Mouse (Mus musculus) cerebellum, postnatal 36 days (tissue): ENCODE data around the gene Kcnk4.

Experiments used
- DNase-seq, 2 experiments: peaks; one replicate each; pipeline ENCODE4 v3.0.0; 2021 to 2022; ENCODE audit warnings: mixed read lengths in 2 of 2

Kcnk4 gene

DNA sequence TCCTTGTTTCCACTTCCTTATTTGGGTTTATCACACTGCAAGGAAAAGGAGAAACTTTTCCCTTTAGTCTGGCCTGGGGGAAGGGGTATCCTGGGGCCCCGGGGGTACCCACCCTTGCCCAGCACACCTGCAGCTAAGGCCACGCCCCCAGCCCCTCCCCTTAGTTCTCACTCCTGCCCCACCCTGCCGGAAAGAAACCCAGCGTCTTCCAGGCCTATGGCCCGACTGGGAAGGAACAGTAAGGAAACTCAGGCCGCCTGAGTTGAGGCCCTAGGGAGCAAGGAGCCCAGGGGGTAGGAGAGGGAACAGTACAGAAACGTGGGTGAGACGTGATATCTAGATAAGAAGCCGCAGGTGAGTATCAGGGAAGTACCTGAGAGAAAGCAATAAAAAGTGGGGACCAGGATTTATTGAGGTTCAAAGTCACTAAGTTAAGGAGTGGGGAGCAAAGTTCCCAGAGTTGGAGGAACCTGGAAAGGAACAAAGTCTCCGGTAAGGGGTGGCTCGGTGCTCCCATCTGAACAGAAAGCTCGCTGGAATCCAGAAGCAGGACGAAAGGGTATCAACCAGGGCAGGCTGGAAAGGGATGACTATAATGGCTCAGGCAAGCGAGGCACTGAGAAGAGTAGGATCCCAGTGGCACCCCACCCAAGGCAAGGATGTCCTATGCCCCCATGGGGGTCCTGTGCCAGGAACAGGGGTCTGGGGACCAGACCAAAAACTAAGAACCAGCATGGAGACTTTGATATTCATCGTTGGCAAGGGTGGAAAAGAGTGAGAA lies 34.4 kb upstream of the Kcnk4 start:
- DNase-seq: no peak

DNA sequence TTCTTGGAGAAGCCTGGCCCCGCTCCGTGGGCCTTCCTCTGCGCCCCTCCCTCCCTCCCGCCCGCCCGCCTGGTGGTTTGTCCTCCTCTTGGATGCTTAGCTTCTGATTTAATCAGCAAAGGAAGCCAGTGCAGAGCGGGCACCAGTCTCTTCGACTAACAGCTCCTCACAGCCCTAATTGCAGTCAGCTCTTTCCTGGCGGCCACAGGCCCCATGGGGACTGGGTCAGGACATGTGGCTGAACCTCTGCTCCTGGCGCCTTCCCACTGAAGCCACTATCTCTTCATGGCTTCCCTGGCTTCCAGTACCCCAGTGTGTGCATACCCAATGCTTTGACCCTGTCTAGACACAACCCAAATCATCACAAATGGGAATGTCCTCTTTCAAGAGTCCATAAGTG lies 22.1 kb upstream of the Kcnk4 start:
- DNase-seq: no peak

DNA sequence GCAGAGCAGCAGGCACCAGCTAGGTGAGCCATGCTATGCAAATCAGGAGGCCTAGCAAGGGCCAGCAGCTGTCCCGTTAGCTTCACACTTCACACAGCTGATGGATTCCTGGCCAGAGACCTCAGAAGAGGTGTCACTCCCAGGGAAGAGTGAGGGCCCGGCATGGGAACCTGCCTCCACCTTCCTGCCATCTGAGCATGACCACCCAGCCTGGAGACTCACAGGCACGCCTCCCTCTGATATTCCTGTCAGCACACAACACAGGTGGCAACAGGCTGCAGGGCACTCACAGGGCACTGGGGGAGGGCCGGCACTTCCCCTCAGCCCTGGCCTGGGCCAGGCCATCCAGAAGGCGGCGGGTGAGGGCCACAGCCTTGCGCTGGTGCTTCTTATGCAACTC lies 21.1 kb upstream of the Kcnk4 start:
- DNase-seq: no peak

DNA sequence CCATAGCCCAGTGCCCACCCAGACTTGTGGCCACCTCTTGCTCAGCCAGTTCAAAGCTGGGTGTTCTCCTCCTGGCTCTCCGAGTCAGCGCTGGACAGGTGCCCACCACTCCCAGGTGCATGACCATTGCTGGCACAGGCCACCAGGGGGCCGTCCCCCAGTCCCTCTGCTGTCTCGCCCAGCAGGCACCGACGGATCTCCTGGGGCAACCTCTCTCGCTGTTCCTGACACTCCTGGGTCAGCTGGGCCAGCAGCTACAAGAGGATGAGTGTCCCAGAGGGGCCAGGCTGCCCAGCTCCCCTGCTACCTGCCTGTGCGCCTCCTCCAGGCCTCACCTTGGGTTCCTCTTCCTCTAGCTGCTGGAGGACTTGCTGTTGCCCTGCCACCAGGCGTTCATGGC lies 19.7 kb upstream of the Kcnk4 start:
- peak in 1 of 2 experiments; percentile 47 for DNase-seq

DNA sequence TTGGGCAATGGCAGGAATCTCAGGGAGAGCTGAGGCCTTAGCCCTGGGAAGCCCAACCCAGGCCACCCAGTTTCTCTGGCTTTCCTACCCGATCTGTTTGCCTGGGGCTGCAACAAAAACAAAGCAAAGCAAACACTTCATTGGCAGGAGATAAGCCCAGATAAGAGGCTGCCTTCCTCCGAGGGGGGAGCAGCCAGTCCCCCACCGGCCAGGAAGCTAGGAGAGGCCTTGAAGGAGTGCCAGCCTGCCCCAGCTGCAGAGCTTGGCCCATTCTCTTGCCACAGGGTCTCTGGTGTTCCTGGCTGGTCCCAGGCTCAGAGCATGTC lies 18.4 kb upstream of the Kcnk4 start:
- DNase-seq: peak in 1 of 2 experiments; percentile 22

DNA sequence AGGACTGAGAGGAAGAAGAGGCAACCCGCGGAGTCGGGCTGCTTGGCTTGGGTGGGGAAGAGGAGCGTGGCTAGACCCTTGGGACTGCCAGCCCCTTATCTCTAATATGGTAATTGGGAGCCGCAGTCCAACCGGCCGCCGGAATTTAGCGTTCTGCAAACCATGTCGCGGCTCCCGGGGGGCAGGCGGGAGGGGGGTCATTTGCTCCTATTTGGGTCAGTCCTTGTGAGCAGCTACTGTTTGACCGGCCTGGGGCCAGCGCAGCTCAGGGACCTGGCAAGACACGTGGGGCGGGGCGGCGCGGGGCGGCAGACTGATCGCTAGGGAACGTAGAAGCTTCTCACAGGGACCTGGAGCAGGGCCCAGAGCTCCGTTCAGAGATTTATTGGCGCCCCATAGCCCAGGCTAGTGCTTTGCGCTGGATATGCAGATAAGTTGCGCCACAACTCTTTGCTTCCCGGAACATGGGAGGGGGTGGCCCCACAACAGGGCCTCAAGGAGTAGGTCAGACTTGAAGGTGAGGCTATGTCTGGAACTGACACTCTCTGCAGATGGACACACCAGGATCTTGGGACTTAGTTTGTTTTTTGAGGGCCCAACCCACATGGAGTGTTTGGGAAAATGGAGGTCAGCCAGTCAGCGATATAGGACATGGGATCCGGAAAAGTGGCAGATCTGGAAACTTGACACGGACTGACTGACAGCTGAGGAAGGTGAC lies 17.8 kb upstream of the Kcnk4 start:
- peak; percentile 69 to 79 for DNase-seq

DNA sequence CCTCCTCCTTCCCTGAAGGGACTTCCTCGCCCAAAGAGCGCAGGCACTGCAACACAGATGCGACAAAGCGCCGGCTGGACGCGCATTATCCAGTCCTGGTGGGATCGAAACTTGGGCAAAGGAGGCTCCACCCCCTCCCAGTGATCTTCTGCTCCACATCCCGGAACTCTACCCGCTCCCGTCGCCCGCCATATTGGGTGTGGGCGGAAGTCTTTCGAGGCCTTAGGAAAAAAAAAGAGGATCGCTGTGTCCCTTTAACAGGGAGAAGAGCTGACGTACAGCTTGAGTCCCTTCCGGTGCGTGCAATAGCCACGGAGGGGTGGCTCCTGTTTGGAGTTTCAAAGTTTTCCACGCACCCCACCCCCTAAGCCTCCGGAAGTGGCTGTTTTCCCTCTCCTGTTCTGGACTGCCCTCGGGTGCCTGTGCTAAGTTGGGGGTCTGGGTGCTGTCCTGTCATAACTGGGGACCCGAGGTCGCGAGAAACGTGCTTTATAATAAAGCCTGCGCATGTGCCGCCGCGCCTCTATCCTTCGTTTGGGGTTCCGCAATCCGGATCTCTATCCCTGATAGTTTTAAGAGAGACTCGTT lies 17.2 kb upstream of the Kcnk4 start:
- DNase-seq: peak; percentile 92 to 93

DNA sequence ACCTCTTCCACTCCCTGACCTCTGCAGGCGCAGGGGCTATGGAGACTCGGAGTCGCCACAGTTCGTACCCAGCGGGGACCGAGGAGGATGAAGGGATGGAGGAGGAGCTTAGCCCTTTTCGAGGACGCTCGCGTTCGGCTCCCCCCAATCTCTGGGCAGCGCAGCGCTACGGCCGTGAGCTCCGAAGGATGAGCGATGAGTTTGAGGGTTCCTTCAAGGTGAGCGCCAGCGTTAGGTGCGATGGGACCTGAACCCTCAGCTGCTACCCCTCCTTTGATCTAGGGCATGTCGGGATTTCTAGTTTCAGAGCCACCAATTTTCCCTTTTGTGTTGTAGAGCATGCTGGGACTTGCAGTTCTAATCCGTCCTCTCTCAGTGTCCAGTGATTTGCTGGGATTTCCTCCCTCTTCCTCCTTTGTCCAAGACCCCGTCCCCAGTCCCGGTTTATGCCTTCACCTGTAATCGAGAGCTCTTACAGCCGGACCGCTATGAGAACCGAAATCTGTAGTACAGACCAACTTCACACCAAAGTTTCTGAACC lies 16.4 kb upstream of the Kcnk4 start:
- peak; percentile 56 to 69 for DNase-seq

DNA sequence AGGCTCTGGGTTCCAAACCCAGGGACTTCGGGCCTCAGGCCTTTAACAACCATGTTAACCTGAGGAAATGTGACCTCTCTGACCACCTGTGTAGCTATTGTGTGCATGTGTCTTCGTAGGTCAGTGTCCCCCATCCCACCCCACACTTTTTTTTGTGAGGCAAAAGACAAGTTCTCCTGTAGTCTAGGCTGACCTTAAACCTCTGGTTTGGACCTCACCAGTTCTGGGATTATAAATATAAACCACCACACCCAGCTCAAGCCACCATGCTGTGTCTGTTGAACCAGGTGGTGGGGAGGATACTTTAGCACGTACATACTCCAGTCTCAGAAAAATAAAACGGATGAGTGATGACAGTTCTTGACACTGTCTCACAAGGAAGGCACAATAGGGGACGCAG lies 15.6 kb upstream of the Kcnk4 start:
- DNase-seq: no peak

DNA sequence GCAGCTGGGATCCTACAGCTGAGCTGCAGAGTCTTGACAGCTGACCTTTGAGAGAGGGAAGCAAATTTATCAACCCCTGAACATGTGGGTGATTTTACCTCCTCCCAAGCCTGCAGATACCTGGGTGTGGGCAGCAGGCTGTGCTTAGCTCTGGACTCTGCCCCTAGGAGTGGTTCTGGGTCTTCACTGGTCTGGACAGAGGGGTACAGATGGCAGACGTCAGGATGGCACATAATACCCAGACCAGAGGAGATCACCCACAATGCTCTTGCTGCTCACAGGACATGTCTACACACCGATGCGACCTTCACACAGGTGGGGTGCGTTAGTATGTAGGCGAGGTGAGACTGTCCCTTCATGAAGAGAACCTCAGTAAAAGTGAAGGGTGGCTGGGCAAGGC lies 15.2 kb upstream of the Kcnk4 start:
- DNase-seq: no peak

DNA sequence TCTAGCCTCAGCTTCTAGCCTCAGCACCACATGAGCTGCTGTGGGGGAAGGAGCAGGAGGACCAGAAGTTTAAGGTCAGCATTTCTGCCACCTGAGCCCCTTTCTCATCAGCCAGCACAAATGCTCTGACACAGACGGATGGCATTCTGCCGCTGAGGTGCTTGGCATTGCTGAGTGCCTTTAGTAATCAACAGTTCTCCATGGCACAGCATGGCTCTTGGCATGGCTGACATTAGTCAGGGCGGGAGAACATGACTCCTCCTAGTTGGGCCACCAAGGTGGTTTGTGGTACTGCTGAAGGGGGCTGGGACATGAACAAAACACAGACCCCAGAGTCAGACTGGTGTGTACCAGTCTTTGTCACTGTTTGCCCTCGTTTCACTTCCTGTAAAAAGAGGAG lies 13.9 kb upstream of the Kcnk4 start:
- peak; percentile 80 to 84 for DNase-seq

DNA sequence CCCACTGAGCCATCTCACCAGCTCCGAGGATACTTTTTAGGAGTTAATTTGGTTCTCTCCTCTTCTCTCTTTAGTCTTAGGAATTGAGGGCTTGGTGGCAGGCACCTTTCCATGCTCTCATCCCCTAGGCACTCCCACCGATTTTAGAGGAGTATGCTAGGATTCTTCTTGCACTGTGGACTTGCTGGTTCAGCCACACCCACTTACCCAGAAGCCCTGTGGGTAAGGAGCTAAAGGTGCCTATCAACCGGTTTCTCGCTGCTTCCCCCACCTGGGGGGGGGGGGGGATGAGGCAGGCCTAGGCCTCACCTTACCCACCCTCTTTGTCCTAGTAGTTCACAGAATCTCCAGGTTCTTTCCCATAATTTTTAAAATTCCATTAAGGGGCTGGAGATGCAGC lies 13.4 kb upstream of the Kcnk4 start:
- DNase-seq: no peak

DNA sequence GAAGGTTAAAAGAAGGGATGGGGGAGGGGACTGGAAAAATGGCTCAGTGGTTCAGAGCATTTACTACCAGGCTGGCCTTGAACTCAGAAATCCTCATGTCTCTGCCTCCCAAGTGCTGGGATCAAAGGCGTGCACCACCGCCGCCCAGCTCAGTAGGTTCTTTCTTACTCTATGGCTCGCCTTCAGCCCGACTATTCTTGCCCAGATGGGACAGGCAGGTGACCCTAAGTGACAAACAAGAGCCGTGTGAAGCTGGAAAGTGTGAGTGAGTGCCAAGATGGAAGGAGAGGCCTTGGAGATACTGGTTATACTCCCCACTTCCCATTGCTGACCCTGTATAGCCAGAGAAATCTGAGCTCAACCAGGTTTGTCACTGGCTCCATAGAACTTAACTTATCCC lies 9.4 kb upstream of the Kcnk4 start:
- no peak for DNase-seq

DNA sequence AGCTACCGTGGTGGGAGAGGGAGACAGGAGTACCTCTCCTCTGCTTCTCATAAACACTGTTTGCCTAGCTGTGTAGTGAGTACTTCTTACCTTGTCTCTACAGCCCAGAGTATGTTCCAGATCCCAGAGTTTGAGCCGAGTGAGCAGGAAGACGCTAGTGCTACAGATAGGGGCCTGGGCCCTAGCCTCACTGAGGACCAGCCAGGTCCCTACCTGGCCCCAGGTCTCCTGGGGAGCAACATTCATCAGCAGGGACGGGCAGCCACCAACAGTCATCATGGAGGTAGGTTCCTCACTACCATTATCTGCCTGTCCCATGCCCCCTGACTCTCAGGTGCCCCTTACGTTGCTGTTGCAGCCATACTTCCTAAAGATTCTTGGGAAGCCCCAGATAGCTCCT lies 8.4 kb upstream of the Kcnk4 start:
- DNase-seq: no peak

DNA sequence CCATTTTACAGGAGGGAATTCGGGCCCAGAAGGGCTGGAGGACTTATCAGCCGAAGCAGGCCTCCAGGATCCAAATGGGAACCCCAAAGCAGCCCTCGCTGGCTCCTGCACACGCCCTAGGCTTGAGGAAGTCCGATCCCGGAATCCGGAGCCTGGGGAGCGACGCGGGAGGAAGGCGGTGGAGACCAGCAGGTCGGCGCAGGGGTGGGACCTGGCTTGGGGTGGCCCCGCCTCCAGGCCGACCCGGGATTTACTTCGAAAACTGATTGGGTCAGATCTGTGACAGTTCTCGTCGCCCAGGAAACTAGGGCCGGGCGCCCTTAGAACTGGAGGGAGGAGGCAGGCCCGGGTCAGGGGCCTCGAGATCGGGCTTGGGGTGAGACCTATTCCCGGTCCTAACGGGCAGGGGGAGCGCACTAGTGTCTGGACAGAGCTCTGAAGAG lies 8.0 kb upstream of the Kcnk4 start, which contains the start of gene Gpr137:
Gene Gpr137 (minus strand): TSS at position 232 of the 443 bp plus-strand sequence.
- DNase-seq: peak; percentile 90 to 94

DNA sequence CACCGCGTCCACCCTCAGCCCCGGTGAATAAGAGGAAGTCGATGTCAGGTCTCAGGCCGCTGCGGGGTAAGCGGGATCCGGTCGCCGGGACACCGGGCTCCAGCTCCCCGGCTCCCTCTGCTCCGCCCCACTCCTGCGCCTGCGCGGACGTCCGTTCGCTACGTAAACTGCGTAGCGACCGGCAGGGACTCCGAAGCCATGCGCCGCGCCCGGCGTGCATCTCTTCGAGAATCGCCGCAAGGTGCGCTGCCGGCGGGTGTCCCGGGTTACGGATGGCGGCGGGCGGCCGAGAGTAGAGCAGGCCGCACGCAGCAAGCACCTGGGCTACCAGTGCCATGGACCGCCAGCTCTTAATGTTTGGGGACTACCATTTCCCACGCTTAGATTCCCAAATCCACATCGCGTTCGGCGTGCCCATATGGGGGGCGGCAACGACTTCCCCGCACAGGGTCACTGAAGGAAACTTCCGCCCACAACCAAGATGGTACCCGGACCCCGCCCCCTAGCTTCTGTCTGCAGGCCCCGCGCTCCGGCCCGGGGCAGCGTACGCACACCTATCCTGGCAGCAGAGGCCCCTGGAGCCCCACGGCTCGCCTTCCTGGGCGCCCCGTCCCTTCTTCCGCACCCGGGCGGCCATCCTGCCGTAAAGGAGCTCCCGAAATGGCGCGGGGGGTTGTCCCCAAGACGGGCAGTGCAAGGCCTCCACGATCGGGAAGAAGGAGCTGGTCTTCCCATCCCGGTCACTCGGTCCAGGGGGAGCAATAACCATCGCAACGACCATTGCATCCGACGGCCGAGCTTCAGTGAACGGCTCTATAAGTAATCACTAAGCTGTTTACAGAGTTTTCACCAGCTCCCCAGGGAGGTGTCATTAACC lies 7.3 kb upstream of the Kcnk4 start, which contains the start of gene Bad:
Gene Bad (plus strand): TSS at position 490 of the 877 bp plus-strand sequence.
- DNase-seq: peak; percentile 93 to 95

DNA sequence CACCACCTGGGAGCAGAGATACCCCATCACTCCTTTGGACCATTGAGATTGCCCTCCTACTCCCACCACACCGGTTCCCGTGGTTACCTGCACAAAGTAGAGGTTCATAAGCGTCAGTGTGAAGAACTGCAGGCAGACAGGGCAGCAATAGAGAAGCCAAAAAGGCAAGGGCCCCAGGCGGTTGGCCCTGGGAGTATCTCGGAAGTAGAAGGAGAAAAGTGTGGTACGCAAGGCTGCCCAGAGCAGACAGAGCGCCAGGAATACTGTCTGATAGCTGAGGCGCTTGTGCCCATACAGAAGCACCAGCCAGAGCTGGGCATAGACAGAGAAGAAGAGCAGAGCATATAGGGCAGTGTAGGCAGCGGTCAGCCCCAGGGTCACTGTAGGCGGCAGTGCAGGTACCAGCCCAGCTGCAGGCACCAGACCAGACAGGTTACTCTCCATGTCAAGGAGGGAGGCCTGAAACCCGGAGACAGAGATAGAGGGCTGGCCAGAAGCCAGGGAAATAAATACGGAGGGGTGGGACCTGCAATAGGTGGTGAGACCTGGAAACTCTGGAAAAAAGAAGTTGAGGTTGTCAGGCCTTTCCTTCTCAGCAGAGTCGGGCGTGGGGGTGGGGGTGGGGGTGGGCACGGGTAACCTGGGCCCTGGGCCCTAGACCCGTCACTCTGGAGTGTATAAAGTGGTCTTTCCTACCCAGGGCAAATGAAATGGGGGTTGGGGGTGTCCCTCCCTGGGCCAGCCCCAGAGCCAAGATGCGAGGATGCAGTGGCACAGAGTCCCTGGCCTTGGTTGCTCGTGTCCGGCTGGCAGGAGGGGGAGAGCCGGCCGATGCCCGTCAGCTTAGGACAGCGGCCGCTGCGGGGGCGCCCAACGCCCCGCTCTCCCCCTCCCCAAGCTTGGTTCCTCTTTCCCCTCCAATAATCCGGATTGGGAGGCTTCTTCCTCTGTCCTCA lies 6.4 kb upstream of the Kcnk4 start:
- DNase-seq: no peak

DNA sequence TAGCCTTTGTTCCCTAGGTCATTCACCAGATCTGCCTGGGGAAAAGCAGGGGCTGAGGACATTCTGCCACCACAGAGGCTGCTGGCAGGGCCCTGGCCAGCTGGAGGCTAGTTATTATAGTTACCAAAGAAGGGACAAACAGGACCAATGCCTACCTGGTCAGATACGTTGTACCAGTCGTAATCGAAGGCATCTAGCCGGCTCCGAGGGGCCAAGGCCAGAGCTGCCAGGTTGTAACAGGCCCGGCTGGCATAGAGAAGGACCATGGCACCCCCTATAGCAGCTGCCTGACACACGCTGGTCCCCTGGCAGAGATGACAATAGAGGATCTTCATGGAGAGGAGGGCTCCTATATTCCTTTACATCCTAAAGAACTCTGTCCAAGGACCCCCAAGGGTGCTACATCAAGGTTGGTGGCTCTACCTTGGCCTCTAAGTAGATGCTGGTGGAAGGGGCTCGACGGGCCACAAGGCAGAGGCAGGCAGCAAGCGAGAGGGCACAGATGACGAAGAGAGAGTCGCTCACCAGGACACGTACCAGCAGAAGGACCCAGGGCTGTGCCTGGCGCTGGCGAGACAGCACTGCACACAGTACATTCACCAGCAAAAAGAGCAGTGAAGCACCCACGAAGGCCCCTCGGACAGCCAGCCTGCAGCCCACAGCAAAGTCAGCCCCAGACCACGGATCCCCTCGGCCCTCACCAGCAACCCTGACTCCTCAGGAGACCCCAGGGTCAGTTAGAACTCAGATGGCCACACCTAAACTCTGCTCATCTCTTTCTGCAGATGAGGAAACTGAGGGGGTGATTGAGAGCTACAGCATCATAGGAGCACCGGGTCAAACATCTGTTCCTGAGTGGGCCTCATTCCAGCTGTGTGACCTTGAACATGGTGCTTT lies 5.0 kb upstream of the Kcnk4 start:
- DNase-seq: no peak

DNA sequence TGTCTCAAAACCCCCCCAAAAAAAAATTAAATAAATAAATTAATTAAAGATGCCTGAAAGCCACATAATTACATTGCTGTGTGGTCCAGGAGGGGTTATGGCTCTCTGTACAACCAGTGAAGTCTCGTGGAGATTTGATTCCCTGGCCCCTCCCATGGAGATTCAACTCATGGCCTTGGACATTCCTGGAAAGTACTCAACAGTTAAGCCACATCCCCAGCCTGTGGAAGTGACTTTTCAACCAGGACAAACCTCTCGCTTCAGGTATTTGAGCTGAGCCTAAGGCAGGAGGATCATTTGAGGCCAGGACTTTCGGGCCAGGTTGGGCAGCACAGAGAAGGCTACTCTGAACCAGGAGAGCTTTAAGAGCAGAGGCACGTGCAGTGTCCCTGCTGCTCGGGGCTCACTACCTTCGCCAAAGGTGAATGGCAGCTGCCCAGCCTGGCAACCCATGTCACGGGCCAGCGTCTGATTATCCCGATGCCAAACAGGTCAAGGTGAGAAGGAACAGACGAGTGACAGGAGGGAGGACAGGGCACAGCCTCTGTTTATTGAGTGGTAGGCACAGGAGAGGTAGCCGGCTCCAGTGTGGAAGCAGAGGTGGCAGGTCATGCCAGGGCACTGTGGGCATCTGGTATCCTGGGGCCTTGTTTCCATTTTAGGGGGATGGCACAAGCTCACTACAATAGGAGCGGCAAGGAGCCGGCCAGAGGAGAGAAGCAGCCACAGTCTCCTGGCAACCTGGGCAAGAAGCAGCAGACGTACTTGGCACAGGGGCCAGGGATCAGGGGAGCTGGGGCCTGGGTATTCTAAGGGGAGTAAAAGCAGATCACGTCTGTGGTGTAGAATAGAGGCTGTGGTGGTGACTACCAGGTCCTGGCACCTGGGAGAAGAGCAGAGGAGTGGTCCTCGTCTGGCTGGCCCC lies 3.5 kb upstream of the Kcnk4 start:
- DNase-seq: peak; percentile 59 to 66
